Mouse (Mus musculus) thymus, postnatal 36 days (tissue): ENCODE measurements around the gene Gm20388.
A peak's percentile ranks its signal among the peaks of the same experiment; 100 is the strongest.

Experiments
- DNase-seq, 2 experiments: peaks; one replicate each; pipeline ENCODE4 v3.0.0; 2022; ENCODE audit warnings: mixed read lengths in 2 of 2

The Gm20388 gene

DNA sequence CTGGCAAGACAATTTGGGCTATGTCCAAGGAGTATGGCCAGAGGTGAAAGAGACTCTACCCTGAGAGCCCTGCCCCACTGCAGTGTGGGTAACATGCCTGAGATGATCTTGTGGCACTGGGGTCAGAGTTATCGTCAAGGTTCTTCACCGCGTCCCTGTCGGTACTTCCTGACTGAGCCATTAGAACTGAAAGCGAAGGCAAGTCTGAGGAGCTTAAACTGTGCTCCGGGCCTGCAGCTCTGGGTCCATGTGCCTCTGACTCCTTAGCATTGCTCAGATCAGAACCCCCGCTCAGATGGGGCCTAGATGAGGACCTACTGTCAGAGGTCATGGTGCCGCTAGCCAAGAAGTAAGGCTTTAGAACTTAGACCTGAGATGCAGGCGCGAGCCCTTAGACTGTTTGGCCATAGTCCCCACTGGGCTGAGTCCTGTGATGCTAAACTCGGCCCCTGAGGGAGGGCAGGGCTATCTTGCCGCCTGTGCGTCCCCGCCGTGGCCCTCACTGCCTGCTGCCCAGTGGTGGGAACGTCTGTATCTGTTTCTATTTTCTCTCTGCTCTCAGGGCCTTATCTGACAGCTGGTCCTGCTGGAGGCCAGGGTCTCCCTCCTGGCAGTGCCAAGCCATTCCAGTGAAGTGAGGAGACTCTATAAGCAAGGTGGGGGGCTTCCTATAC is 2389.1 kb downstream of the Gm20388 start:
- DNase-seq, result no peak

DNA sequence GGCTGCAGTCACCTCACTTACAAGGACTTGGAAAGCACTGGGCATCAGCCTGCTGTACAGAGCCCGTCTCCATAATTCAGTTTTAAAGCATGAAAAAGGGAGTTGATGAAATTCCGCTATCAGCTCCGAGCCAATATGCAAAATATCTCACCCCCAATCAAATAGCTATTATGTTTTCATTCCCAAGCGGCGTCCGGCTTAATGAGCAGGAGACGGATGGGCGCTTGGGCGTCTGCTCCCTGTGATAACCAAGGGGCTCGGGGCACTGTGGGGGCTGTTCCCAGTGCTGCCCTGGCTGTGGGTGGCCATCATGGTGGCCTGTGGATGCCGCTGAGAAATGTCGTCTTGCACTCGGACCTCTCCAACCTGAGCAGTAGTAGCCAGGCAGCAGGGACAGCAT is 2390.4 kb downstream of the Gm20388 start:
- DNase-seq, result no peak

DNA sequence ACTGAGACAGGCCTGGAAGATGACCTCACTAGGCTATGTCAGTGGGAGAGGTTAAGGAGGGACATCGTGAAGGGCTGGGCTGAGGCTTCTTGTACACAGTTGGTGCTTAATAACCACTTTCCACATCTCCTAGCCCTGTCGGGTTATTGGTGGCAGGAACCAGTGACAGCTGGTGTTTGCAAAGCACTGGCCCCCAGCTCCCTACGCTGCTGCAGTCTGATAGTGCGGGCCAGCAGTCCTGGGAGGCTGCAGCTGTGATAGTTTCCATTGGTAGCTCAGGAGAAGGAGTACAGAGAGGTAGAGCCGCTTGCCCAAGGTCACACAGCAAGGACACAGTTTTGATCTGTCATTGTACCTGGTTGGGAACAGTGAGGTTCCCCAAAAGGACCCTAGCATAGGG is 2391.2 kb downstream of the Gm20388 start:
- no peak for DNase-seq

DNA sequence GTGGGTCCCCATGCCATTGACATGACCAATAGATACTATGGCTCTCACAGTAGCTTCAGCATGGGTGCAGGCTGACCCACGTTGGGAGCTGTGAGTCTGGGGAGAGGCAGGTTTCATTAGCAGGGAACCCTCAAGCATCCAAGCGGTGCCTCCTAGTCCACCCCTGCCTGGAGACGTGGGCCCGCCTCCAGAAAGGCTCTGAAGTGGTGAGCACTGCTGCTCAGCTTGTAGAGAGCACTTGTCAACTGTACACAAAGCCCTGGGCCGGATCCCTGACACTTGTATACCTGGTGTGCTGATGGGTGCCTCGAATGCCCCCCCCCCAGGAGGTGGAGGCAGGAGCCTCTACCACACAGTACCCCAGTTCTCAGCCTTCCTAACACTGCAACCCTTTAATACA is 2392.8 kb downstream of the Gm20388 start:
- DNase-seq, result no peak

DNA sequence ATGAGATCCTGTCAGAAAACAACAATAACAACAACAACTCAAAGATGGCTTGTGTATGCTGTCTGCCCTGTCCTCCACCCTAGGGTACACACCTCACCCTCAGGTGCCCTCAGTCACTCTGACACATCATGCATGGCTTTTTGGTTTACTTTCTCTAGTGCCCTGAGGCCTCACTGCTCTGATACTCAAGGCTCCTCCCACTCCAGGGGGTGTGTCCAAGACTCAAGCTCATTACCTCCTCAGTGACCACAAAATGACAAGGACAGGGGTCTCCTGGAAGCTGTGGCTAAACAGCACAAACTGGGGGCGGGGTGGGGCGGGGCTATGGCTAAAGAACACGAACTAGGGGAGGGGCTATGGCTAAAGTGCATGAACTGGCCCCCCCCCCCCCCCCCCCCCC is 2393.4 kb downstream of the Gm20388 start:
- no peak for DNase-seq

GRCm38 (mm10) chr8:122306660-122307399 is 2396.2 kb downstream of the Gm20388 start:
- DNase-seq, result no peak

GRCm38 (mm10) chr8:122307836-122308235 is 2397.2 kb downstream of the Gm20388 start:
- no peak for DNase-seq

DNA sequence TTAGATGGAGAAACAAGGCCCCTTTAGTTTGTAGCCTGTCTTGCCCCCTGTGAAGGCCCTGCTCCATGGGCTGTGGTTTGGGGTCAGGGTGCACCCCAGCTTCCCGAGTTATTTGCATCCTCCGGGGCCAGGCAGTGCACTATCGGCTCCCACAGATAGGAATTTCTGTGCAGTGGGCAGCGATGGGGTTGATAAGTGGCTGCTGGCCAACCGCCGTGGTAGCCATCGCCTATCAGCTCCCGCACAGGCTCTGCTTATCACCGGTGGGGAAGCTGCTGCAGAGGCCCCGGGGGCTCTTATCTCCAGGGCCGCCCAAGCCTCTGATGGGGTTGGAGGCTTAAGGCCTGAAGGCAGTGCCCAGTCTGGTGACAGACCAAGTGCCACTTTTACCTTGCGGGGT is 2398.6 kb downstream of the Gm20388 start:
- no peak for DNase-seq

DNA sequence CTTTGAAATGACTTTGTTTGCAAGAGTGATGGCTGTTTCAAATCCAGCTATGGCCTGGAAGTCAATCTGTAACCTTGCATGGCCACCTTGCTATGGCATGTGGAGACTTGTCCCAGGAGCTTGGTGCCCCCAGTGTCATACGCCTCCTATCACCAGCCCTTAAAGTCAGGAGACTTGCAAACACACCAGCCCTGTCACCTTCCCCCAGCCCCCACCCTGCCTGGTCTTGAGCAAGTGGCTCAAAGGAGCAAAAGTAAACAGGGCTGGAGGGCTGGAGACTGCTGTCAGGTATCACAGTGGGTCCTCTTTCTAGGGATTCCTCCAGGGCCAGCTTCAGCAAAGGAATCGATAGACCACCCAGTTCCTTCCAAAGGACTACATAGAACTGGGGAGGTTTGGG is 2400.5 kb downstream of the Gm20388 start:
- no peak for DNase-seq

- DNase-seq, result no peak
These were observed 2401.9 kb downstream of the Gm20388 start for GRCm38 (mm10) chr8:122312553-122312952.

GRCm38 (mm10) chr8:122313310-122313709 is 2402.7 kb downstream of the Gm20388 start:
- no peak for DNase-seq

GRCm38 (mm10) chr8:122314899-122315496 is 2404.4 kb downstream of the Gm20388 start:
- no peak for DNase-seq

GRCm38 (mm10) chr8:122316402-122316801 is 2405.8 kb downstream of the Gm20388 start:
- DNase-seq, result no peak

GRCm38 (mm10) chr8:122317918-122318475 is 2407.4 kb downstream of the Gm20388 start:
- no peak for DNase-seq

GRCm38 (mm10) chr8:122319045-122319707 is 2408.5 kb downstream of the Gm20388 start:
- no peak for DNase-seq

- no peak for DNase-seq
These were observed 2409.1 kb downstream of the Gm20388 start for GRCm38 (mm10) chr8:122319708-122320075.

DNA sequence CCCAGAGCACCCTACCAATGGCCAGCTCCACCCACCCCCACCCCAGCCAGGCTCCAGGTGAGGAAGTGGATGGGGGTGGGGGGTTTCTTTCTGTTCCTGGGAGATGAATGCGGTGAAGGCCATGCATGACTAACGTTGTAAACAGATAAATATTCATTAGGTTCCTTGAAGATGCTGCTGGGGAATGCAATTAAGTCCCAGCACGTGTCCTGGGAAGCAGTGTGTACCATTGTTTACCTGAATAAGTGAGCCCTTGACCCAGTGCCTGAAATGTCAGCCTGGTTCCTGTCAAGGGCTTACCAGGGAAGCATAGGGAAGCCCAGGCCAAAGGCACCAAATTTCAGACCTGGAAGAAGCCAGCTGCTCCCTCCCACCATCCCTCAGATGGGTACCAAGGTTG is 2409.9 kb downstream of the Gm20388 start:
- DNase-seq, result no peak

GRCm38 (mm10) chr8:122321455-122321921 is 2410.8 kb downstream of the Gm20388 start:
- DNase-seq, result no peak

GRCm38 (mm10) chr8:122322126-122322525 is 2411.5 kb downstream of the Gm20388 start:
- DNase-seq, result no peak

- no peak for DNase-seq
These were observed 2412.2 kb downstream of the Gm20388 start for GRCm38 (mm10) chr8:122322792-122323191.

GRCm38 (mm10) chr8:122323951-122324402 is 2413.3 kb downstream of the Gm20388 start:
- DNase-seq, result peak; percentile 31 to 50

- no peak for DNase-seq
These were observed 2414.6 kb downstream of the Gm20388 start for GRCm38 (mm10) chr8:122325196-122325595.

GRCm38 (mm10) chr8:122326114-122326542 is 2415.5 kb downstream of the Gm20388 start:
- no peak for DNase-seq
